Mouse (Mus musculus) retina, postnatal 1 day (tissue): Measurements from ENCODE around the gene Olfr288.

ENCODE experiments used
- DNase-seq: peaks from one replicate; pipeline ENCODE4 v3.0.0-alpha.2; 2012

Olfr288 gene

GRCm38 (mm10) chr15:98165525-98165924 is 29.8 kb downstream of the Olfr288 start, which contains the start of gene Asb8:
Gene Asb8 (minus strand): TSS chr15:98165625.
- no peak for DNase-seq

- DNase-seq: no peak
These were observed 32.8 kb downstream of the Olfr288 start for GRCm38 (mm10) chr15:98162561-98162960.

- DNase-seq: no peak
These were observed 34.1 kb downstream of the Olfr288 start for GRCm38 (mm10) chr15:98161026-98161805.

- DNase-seq: no peak
These were observed 38.1 kb downstream of the Olfr288 start for GRCm38 (mm10) chr15:98157253-98157652.

- no peak for DNase-seq
These were observed 39.4 kb downstream of the Olfr288 start for GRCm38 (mm10) chr15:98155944-98156343.

- no peak for DNase-seq
These were observed 40.1 kb downstream of the Olfr288 start for GRCm38 (mm10) chr15:98155272-98155671.

GRCm38 (mm10) chr15:98154631-98155030 is 40.7 kb downstream of the Olfr288 start:
- no peak for DNase-seq

- DNase-seq: no peak
These were observed 41.2 kb downstream of the Olfr288 start for GRCm38 (mm10) chr15:98154146-98154545.

- DNase-seq: peak; percentile 72
These were observed 41.7 kb downstream of the Olfr288 start for GRCm38 (mm10) chr15:98153625-98154024.

- DNase-seq: no peak
These were observed 42.4 kb downstream of the Olfr288 start for GRCm38 (mm10) chr15:98152916-98153315.

- DNase-seq: no peak
These were observed 46.2 kb downstream of the Olfr288 start for GRCm38 (mm10) chr15:98149166-98149602.

- no peak for DNase-seq
These were observed 47.0 kb downstream of the Olfr288 start for GRCm38 (mm10) chr15:98148356-98148755.

GRCm38 (mm10) chr15:98145559-98146181 is 49.7 kb downstream of the Olfr288 start:
- peak; percentile 95 for DNase-seq

GRCm38 (mm10) chr15:98144861-98145507 is 50.4 kb downstream of the Olfr288 start:
- DNase-seq: no peak

GRCm38 (mm10) chr15:98142515-98142914 is 52.8 kb downstream of the Olfr288 start:
- no peak for DNase-seq

- DNase-seq: no peak
These were observed 54.5 kb downstream of the Olfr288 start for GRCm38 (mm10) chr15:98140809-98141208.

- no peak for DNase-seq
These were observed 55.6 kb downstream of the Olfr288 start for GRCm38 (mm10) chr15:98139763-98140162.

- no peak for DNase-seq
These were observed 58.5 kb downstream of the Olfr288 start for GRCm38 (mm10) chr15:98136871-98137270.
